Mouse (Mus musculus): ENCODE measurements around the gene Mdfic.

DNA sequence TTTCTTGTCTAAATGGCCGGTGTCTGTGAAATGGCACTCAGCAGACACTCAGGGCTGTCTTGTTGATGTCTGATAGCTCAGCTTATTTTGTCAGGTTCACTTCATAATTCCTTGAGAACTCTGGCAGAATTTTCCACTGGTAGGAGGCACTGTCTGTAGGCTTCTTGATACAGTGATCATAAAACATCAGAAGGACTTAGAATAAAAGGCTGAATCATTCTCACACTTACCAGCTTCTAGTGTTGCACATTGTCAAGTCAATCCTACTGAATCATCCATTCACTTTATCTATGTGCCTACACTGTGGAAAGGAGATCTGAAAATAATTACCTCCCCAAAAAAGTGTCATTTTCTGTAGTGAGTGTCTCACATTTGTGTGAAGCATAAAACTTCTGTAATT is 110.2 kb downstream of the Mdfic start:
- TF ChIP-seq POLR2A (IDR thresholded peaks at IDR 0.05; ENCODE audit: insufficient read depth, low read depth, low read length) (no peak), CTCF (IDR thresholded peaks at IDR 0.05; ENCODE audit: insufficient read depth, low read depth, low read length) (no peak)

Measured in olfactory bulb, adult 2 months (tissue).